Mouse (Mus musculus) testis, adult 2 months (tissue): ENCODE results near the gene Wsb2.

Source experiments
- CTCF ChIP-seq: fragments of 200-500 bp; IDR thresholded peaks from 2 replicates; pipeline ENCODE4 v1.5.1; 2012; ENCODE audit warnings: low read depth, mild to moderate bottlenecking, inconsistent platforms, low read length, moderate library complexity; ENCODE audit not compliant: control insufficient read depth, insufficient read depth, insufficient replicate concordance
- POLR2A ChIP-seq: fragments of 200-500 bp; IDR thresholded peaks from 2 replicates; pipeline ENCODE4 v1.6.1; 2012; ENCODE audit warnings: low read depth, mild to moderate bottlenecking, inconsistent platforms, low read length, moderate library complexity; ENCODE audit not compliant: control insufficient read depth

DNA sequence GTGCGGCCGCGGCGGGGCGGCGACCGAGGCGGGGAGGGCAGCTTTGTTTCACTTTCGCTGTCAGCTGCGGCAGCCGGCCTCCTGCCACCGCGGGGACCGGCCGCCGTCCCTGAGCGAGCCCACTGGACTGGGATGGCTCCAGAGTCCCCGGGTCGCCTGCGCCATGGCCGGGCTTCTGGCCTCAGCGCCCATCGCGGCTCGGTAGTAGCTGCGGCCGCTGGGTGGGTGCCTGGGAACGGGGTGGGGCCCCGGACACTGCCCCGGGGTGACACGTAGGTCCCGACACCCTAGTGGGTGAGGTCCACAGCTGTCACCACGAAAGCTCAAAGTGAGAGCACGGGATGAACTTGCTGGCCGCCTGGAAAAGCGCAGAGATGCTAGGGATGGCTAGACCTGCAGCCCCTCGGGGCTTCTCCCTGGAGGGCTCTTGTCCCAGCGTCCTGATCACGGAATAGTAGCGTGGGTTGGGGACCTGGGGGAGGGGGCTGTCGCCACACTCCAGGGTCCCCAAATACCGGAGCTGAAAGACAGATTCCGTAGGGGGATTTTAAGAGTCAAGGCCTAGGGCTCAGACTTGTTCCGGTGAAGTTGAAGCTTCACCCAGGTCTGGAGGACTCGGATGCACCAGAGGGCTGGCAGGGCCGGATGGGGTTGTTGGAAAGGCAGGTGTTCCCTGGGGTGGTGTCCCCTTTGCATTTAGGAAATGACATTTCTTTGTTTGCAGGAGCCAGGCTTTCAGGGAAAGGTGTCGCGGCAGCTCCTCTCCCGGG, 559 bp downstream of the Wsb2 start:
- TF ChIP-seq CTCF (no peak), POLR2A (no peak)
